Mouse (Mus musculus) ES-Bruce4 (cell line): Measurements from ENCODE around the gene Olfr943. TPM values are rescaled to one million over a fixed set of nuclear protein-coding genes. Genes with fewer than 3 reads are reported as not detected.

Experiments used
- H3K27ac ChIP-seq: 2 replicates; pipeline ENCODE4 v1.5.1; 2012; ENCODE audit warnings: low read length, inconsistent platforms; ENCODE audit not compliant: insufficient read depth
- H3K27me3 ChIP-seq: 2 replicates; pipeline ENCODE4 v1.6.1; 2012; ENCODE audit warnings: mild to moderate bottlenecking, low read length, inconsistent platforms; ENCODE audit not compliant: control insufficient read depth, poor library complexity, insufficient read depth, severe bottlenecking
- H3K36me3 ChIP-seq: 2 replicates; pipeline ENCODE4 v1.6.1; 2012; ENCODE audit warnings: inconsistent platforms, mild to moderate bottlenecking, low read length, moderate library complexity; ENCODE audit not compliant: control insufficient read depth, poor library complexity, insufficient read depth, severe bottlenecking
- H3K4me1 ChIP-seq: one replicate; pipeline ENCODE4 v1.8.1; 2011; ENCODE audit warnings: low read length; ENCODE audit not compliant: control insufficient read depth, insufficient read depth
- H3K4me3 ChIP-seq: 2 replicates; pipeline ENCODE4 v1.5.1; 2011; ENCODE audit warnings: low read depth, mild to moderate bottlenecking, low read length
- H3K9ac ChIP-seq: 2 replicates; pipeline ENCODE4 v1.6.1; 2012; ENCODE audit warnings: low read depth, mild to moderate bottlenecking, inconsistent platforms; ENCODE audit not compliant: poor library complexity, severe bottlenecking
- H3K9me3 ChIP-seq: replicated peaks from 2 replicates; pipeline ENCODE4 v1.6.1; 2012; ENCODE audit warnings: mild to moderate bottlenecking, low read length, inconsistent platforms; ENCODE audit not compliant: control insufficient read depth, poor library complexity, insufficient read depth, severe bottlenecking
- CTCF ChIP-seq: IDR thresholded peaks from one replicate; pipeline ENCODE4 v1.8.1; 2011; ENCODE audit warnings: low read depth, low read length
- EP300 ChIP-seq: IDR thresholded peaks from 2 replicates; pipeline ENCODE4 v1.6.1; 2011; ENCODE audit warnings: low read depth, low read length; ENCODE audit not compliant: insufficient read depth
- POLR2A ChIP-seq: IDR thresholded peaks from one replicate; pipeline ENCODE4 v1.8.1; 2011; ENCODE audit warnings: low read length; ENCODE audit not compliant: insufficient read depth
- polyA plus RNA-seq: library from polyadenylated mRNA; stranded (reverse); fragments of >200 nt; gene quantifications from 2 replicates; pipeline ENCODE4 v1.2.4, GENCODE M21; 2011; ENCODE audit warnings: low read depth; ENCODE audit not compliant: missing spikeins, insufficient read depth, insufficient read length

Olfr943 gene
- 0.31 and 0.35 TPM in 2 replicates for polyA plus RNA-seq

GRCm38 (mm10) chr9:39166004-39166403 is at the start of gene Olfr943:
Gene Olfr943 (plus strand): TSS chr9:39166304.
- Histone ChIP-seq H3K4me1 (no peaks in the 10 kb centered on the region), H3K9ac (no peak within 1 kb of the TSS), H3K36me3 (no peaks in the 10 kb centered on the region), H3K4me3 (no peak within 1 kb of the TSS), H3K9me3 (peaks cover 13% of the 10 kb centered on the region; the same call in 1 of the 2 replicates), H3K27ac (no peak within 1 kb of the TSS), H3K27me3 (no peaks in the 10 kb centered on the region)
- TF ChIP-seq CTCF = no peak
- TF ChIP-seq POLR2A = no peak
- no peak for TF ChIP-seq EP300

DNA sequence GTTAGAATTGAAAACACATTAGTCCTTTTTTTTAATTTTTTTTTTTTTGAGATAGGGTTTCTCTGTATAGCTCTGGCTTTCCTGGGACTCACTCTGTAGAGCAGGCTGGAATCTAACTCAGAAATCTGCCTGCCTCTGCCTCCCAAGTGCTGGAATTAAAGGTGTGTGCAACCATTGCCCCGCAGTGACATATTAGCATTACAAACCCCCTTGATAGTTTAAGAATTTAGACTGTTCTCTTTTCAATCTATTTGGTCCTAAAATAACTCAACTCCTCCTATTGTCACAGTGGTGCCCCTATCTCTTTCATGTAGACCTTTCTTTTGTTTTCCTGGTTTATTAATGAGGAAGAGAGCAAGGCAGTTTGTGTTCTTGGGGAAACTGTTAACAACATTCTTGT is 38.8 kb upstream of the Olfr943 start:
- no peak overlapping the region for H3K4me3 ChIP-seq
- H3K27me3 ChIP-seq = no peaks in the 10 kb centered on the region
- no peak overlapping the region for H3K9ac ChIP-seq
- H3K27ac ChIP-seq = no peak overlapping the region
- H3K9me3 ChIP-seq = peaks cover 6% of the 10 kb centered on the region; the same call in 1 of the 2 replicates
- TF ChIP-seq EP300 (no peak), CTCF (no peak), POLR2A (no peak)
- no peaks in the 10 kb centered on the region for H3K4me1 ChIP-seq
- no peaks in the 10 kb centered on the region for H3K36me3 ChIP-seq

- no peak within 1 kb of the TSS for H3K4me3 ChIP-seq
- H3K9ac ChIP-seq = no peak within 1 kb of the TSS
- H3K27me3 ChIP-seq = no peaks in the 10 kb centered on the region
- peaks cover 6% of the 10 kb centered on the region; the same call in 1 of the 2 replicates for H3K9me3 ChIP-seq
- H3K4me1 ChIP-seq = no peaks in the 10 kb centered on the region
- H3K36me3 ChIP-seq = no peaks in the 10 kb centered on the region
- no peak within 1 kb of the TSS for H3K27ac ChIP-seq
- TF ChIP-seq EP300 (no peak), CTCF (no peak), POLR2A (no peak)
Measured at GRCm38 (mm10) chr9:39127831-39128230, 38.3 kb upstream of the Olfr943 start, which contains the start of gene Olfr27. Gene Olfr27 (plus strand): TSS chr9:39128131.

- H3K4me3 ChIP-seq = no peak overlapping the region
- no peaks in the 10 kb centered on the region for H3K4me1 ChIP-seq
- TF ChIP-seq EP300 = no peak
- no peaks in the 10 kb centered on the region for H3K27me3 ChIP-seq
- H3K27ac ChIP-seq = no peak overlapping the region
- no peaks in the 10 kb centered on the region for H3K36me3 ChIP-seq
- no peaks in the 10 kb centered on the region for H3K9me3 ChIP-seq
- no peak overlapping the region for H3K9ac ChIP-seq
Measured at GRCm38 (mm10) chr9:39152401-39152800, 13.7 kb upstream of the Olfr943 start.

- Histone ChIP-seq H3K4me1 (no peaks in the 10 kb centered on the region), H3K9me3 (no peaks in the 10 kb centered on the region), H3K36me3 (no peaks in the 10 kb centered on the region), H3K27ac (no peak within 1 kb of the TSS), H3K9ac (no peak within 1 kb of the TSS), H3K27me3 (no peaks in the 10 kb centered on the region), H3K4me3 (no peak within 1 kb of the TSS)
- no peak for TF ChIP-seq POLR2A
- TF ChIP-seq EP300 = no peak
- TF ChIP-seq CTCF = no peak
Measured at GRCm38 (mm10) chr9:39201620-39202019, 35.5 kb downstream of the Olfr943 start, which contains the start of gene Olfr944. Gene Olfr944 (plus strand): TSS chr9:39201920.

Other genes starting within 250 kb of the Olfr943 start
- gene Olfr930, start 236.5 kb upstream of the Olfr943 start, polyA plus RNA-seq = not detected in 2 replicates
- gene Olfr933, start 194.0 kb upstream of the Olfr943 start, polyA plus RNA-seq = not detected in 2 replicates
- not detected in 2 replicates for gene Olfr934, start 178.0 kb upstream of the Olfr943 start, polyA plus RNA-seq
- not detected in 2 replicates for gene Olfr935, start 166.6 kb upstream of the Olfr943 start, polyA plus RNA-seq
- gene Olfr146, start 142.9 kb upstream of the Olfr943 start, polyA plus RNA-seq = not detected in 2 replicates
- not detected in 2 replicates for gene Olfr937, start 101.4 kb upstream of the Olfr943 start, polyA plus RNA-seq
- gene Olfr938, start 87.4 kb upstream of the Olfr943 start, polyA plus RNA-seq = not detected in 2 replicates
- not detected in 2 replicates for gene Olfr27, start 38.2 kb upstream of the Olfr943 start, polyA plus RNA-seq
- gene Olfr944, start 35.6 kb downstream of the Olfr943 start, polyA plus RNA-seq = not detected in 2 replicates
- not detected in 2 replicates for gene Olfr1537, start 83.7 kb downstream of the Olfr943 start, polyA plus RNA-seq
- gene Olfr945, start 110.5 kb downstream of the Olfr943 start, polyA plus RNA-seq = not detected in 2 replicates
- gene Olfr948, start 159.7 kb downstream of the Olfr943 start, polyA plus RNA-seq = not detected in 2 replicates
- not detected in 2 replicates for gene Olfr951, start 221.1 kb downstream of the Olfr943 start, polyA plus RNA-seq